Mouse (Mus musculus): Measurements from ENCODE around the gene D330020A13Rik.

Gene D330020A13Rik

GRCm38 (mm10) chr6:120294056-120294784 lies at the start of gene D330020A13Rik, which contains the start of gene B4galnt3:
Gene D330020A13Rik (plus strand): TSS chr6:120294364.
Gene B4galnt3 (minus strand): TSS chr6:120294559.
- peak; percentile 53 for DNase-seq (ENCODE audit: low read depth, low spot score)

GRCm38 (mm10) chr6:120246676-120247075 lies 47.5 kb upstream of the D330020A13Rik start:
- no peak for DNase-seq (ENCODE audit: low read depth, low spot score)

- no peak for DNase-seq (ENCODE audit: low read depth, low spot score)
Observed at GRCm38 (mm10) chr6:120249831-120250230, 44.3 kb upstream of the D330020A13Rik start.

- no peak for DNase-seq (ENCODE audit: low read depth, low spot score)
Observed at GRCm38 (mm10) chr6:120251010-120251409, 43.2 kb upstream of the D330020A13Rik start.

- DNase-seq (ENCODE audit: low read depth, low spot score) = no peak
Observed at GRCm38 (mm10) chr6:120252741-120253140, 41.4 kb upstream of the D330020A13Rik start.

DNA sequence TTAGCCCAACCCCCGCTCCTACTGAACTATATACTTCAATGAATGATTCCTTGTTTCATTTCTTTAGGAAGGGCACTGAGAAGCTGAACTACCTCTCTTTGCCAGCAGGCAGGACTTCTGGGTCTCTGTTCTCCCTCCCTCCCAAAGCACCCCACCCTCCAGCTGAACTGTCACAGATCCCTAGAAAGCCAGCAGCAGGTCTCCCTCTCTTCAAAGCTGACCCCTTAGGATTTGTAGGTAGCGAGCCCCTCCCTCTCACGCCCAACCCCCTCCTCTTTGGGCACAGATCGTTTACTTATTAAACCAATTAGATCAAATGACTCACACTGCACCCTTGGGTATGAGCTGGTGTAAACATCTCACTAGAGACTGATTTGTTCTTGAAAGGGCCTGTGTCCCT lies 39.5 kb upstream of the D330020A13Rik start:
- DNase-seq (ENCODE audit: low read depth, low spot score) = no peak

- DNase-seq (ENCODE audit: low read depth, low spot score) = no peak
Observed at GRCm38 (mm10) chr6:120255144-120255543, 39.0 kb upstream of the D330020A13Rik start.

- peak; percentile 56 for DNase-seq (ENCODE audit: low read depth, low spot score)
Observed at GRCm38 (mm10) chr6:120255701-120256100, 38.5 kb upstream of the D330020A13Rik start.

GRCm38 (mm10) chr6:120256431-120256935 lies 37.7 kb upstream of the D330020A13Rik start:
- DNase-seq (ENCODE audit: low read depth, low spot score) = no peak

DNA sequence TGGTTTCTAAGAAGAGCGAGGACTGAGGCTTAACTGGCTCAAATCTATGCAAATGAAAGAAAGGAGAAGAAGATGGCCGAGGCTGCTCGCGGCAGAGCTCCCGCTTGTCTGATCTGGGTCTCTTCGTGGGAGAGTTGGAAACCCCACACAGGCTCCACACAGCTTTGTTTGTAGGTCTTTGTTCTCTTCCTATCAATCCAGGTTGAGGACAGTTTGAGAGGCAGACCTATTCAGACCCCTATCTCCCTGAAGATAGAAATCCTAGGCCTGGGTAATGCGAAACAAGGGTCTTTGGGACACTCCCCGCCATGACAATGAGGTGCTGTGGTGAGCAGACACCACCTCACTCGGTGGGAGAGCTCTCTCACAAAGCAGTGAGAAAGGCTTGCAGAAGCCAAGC lies 34.7 kb upstream of the D330020A13Rik start:
- no peak for DNase-seq (ENCODE audit: low read depth, low spot score)

GRCm38 (mm10) chr6:120262886-120263531 lies 31.2 kb upstream of the D330020A13Rik start:
- no peak for DNase-seq (ENCODE audit: low read depth, low spot score)

GRCm38 (mm10) chr6:120263608-120264007 lies 30.6 kb upstream of the D330020A13Rik start:
- no peak for DNase-seq (ENCODE audit: low read depth, low spot score)

DNA sequence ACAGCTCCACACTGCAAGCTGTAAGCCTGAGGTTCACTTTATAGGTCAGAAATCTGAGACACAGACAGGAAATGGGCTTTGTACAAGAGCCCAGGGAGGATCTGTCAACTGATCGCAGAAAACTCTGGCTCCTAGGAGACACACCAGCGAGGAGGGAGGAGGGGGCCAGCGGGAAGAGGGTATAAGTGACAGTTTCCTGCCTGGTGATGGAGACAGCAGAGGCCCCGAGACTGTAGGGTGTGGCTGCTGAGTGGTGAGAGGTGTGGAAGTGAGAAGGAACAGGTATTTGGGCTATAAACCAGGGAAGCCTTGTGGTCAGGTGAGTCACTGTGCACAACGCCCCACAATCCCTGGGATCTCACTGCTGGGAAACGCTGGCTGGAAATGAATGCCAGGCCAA lies 30.0 kb upstream of the D330020A13Rik start:
- DNase-seq (ENCODE audit: low read depth, low spot score) = no peak

DNA sequence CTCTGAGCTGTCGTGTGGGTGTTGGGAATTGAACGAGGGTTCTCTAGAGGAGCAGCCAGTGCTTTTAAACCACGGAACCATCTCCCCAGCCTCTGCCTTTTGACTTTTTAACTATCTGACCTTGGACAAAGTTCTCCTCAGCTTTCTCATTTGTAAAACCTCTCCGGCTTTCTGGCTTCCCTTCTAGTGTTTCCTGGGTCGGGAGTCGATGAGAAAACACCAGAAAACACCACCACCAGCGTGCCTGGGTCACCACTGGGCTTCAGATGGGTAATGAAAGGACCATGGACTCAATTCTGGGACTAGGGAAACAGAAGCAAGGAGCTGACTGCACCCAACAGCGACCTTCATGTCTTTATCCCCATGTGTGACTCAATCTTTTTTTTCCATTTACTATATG lies 20.0 kb upstream of the D330020A13Rik start:
- DNase-seq (ENCODE audit: low read depth, low spot score) = no peak

GRCm38 (mm10) chr6:120274887-120275286 lies 19.3 kb upstream of the D330020A13Rik start:
- DNase-seq (ENCODE audit: low read depth, low spot score) = peak; percentile 58

- DNase-seq (ENCODE audit: low read depth, low spot score) = peak; percentile 30
Observed at GRCm38 (mm10) chr6:120275301-120275700, 18.9 kb upstream of the D330020A13Rik start.

- DNase-seq (ENCODE audit: low read depth, low spot score) = no peak
Observed at GRCm38 (mm10) chr6:120276874-120277449, 17.2 kb upstream of the D330020A13Rik start.

- DNase-seq (ENCODE audit: low read depth, low spot score) = no peak
Observed at GRCm38 (mm10) chr6:120287279-120287678, 6.9 kb upstream of the D330020A13Rik start.

GRCm38 (mm10) chr6:120288541-120288940 lies 5.6 kb upstream of the D330020A13Rik start:
- no peak for DNase-seq (ENCODE audit: low read depth, low spot score)

DNA sequence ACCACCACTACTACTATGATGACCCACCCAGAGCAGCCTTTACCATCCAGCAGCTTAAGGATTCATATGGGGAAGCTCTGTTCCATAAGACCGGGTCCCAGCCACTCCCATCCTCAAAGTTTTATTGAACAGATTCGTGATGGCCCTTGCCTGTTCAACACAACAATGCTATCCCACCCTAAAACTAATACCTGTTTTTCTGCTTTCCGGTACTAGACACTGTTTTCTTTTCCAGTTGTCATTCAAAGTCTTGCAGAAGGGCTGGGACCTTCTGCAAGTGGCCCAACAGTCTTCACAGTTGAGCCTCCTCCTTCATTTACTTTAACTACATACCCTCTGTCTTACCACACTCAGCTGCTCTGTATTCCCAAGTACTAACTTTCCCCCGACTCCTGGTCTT lies 4.7 kb upstream of the D330020A13Rik start:
- DNase-seq (ENCODE audit: low read depth, low spot score) = no peak

DNA sequence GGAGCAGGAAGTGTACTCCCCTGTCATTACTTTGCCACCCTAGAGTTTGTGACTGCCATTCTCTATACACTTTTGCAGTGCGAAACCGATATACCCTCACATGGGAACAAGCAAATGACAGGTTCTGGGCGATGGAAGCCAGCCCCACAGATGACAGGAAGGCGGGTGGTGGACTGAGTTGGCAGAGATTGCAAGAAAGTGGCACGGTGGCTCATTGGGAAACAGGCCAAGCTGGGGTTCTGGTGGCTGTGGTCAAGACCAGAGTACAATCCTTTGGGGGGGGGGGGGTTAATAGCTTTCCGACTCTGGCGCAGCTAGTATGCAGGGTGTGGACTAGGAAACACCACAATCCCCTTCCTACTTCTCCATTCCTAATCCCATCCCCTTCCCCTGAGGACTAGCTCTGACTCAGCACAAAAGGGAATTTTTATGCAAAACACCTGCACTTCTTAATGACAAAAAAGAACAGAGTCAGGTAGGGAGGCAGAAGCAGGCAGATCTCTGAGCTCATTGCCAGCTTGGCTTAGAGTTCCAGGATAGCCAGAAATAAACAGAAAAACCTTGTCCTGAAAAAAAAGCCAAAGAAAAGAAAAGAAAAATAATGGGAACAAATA lies 2.7 kb upstream of the D330020A13Rik start:
- DNase-seq (ENCODE audit: low read depth, low spot score) = no peak

DNA sequence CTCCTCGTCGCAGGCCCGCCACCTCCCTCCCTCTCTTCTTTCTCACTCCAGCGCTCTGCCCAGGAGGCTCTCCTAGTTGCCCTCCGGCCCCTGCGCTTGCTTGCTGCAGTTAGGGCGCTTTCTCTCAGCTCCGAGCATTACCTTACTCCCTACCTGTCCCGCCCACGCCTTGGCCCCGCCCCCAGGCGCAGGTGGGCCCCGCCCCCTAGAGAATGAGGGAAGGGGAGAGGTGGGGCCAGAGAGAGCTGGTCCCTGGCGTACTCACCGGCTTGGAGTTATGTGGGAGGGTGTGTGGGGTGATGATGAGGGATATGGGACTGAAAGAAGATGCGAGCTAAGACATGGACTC lies 595 bp downstream of the D330020A13Rik start:
- peak; percentile 18 for DNase-seq (ENCODE audit: low read depth, low spot score)

All from brain, adult 2 months (tissue).